Mouse (Mus musculus): ENCODE results near the gene Pde4b. TPM values are rescaled to one million over a fixed set of nuclear protein-coding genes. Genes with fewer than 3 reads are reported as not detected.

Gene Pde4b
- polyA plus RNA-seq, 1 experiment: 11.5 TPM

DNA sequence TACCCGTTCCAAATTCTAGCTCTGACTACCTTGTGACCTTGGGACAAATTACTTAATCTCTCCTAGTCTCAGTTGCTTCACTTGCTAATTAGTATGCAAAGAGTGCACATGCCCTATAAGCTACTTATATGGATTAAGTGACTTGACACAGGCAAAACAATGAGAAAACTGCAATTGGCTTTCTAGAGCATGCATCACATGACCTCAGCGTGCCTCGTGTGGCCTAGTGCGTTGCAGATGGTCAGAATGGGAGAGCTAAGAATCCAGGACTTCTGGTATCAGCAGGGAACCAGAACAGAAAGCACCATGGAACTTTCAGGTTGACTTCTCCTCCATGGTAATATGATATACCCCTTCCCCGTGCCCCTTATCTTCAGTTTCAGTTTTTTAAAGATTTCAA, 426.2 kb downstream of the Pde4b start:
- H3K4me3 ChIP-seq (ENCODE audit: insufficient read depth, low read depth, low read length): no peak overlapping the region
- TF ChIP-seq CTCF (conservative IDR thresholded peaks at IDR 0.05; ENCODE audit: insufficient read depth, insufficient read length, low read depth, low read length) (no peak), POLR2A (IDR thresholded peaks at IDR 0.05; ENCODE audit: low read depth, low read length) (no peak)
- H3K36me3 ChIP-seq (ENCODE audit: control insufficient read depth, insufficient read depth, low read length): no peaks in the 10 kb centered on the region
- WGBS: 81% methylated on average over 5 of the region's 5 CpGs
- no peak overlapping the region for H3K27ac ChIP-seq (ENCODE audit: insufficient read depth, low read depth, low read length)
- no peak for DNase-seq
- H3K27me3 ChIP-seq (replicated peaks; ENCODE audit: control insufficient read depth, insufficient read depth, low read length): no peaks in the 10 kb centered on the region
- peaks cover 11% of the 10 kb centered on the region for H3K4me1 ChIP-seq (ENCODE audit: control insufficient read depth, insufficient read depth, low read length)

DNA sequence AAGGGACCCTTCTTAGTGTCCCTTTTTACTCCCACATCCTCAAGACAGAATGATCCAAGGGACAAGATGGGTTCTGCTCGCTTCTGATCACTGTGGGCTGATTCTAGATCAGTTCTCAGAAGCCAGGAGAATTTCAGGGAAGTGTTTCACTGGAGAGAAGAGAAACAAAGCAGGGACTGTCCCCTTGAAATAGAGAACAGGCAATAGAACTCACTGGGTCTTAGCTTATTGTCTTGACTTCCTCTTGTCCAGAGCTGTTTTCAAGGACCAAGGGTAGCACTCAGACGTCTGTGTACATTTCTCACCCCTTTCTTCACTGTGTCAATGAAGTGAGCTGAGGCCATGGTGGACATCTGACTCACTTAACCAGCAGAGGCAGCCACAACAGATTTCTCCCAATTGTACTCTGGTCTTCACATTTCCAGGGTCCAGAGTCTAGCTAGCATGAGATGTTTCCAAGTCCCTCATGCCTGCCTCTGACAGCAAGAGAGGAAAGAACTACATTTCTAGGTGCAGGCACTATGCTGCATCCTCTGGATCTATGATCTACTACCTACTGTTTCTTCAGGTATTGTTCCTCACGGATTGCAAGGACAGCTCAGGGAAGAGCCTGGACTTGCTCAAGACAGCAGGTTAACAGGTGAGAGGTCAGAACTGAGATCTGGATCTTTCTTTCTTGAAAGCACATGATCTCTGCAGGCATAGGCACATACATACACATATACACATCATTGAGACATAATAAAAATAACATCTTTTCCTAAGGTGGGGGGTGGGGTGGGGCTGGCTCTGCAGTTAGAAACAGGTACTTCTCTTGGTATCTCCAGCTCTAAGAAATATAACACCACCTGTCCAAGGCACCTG, 427.9 kb downstream of the Pde4b start:
- H3K36me3 ChIP-seq (ENCODE audit: control insufficient read depth, insufficient read depth, low read length): no peaks in the 10 kb centered on the region
- peak; percentile 59 for DNase-seq
- no peaks in the 10 kb centered on the region for H3K27me3 ChIP-seq (replicated peaks; ENCODE audit: control insufficient read depth, insufficient read depth, low read length)
- H3K4me3 ChIP-seq (ENCODE audit: insufficient read depth, low read depth, low read length): no peak overlapping the region
- no peak overlapping the region for H3K27ac ChIP-seq (ENCODE audit: insufficient read depth, low read depth, low read length)
- peaks cover 11% of the 10 kb centered on the region for H3K4me1 ChIP-seq (ENCODE audit: control insufficient read depth, insufficient read depth, low read length)
- TF ChIP-seq CTCF (conservative IDR thresholded peaks at IDR 0.05; ENCODE audit: insufficient read depth, insufficient read length, low read depth, low read length): no peak
- TF ChIP-seq POLR2A (IDR thresholded peaks at IDR 0.05; ENCODE audit: low read depth, low read length): no peak
- 68% methylated on average over 3 of the region's 3 CpGs for WGBS

DNA sequence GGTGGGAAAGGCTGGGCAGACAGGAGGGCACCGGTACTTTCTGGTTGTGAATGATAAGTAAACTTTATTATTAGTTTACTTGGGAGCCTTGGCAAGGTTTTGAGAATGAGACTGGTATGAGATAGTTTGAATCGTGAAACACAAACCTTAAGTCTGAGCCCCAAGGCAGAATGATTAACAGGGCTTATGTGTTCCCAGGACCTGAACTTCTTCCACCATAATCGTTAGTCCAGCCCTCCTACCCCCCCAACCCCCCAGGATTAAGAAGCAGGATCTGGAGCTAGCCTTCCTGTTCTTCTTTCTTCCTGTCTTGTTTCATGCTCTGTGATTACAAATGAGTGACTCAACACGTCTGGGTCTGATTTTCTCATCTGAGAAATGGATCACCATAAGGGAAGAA, 429.1 kb downstream of the Pde4b start:
- TF ChIP-seq CTCF (conservative IDR thresholded peaks at IDR 0.05; ENCODE audit: insufficient read depth, insufficient read length, low read depth, low read length) (no peak), POLR2A (IDR thresholded peaks at IDR 0.05; ENCODE audit: low read depth, low read length) (no peak)
- no peak for DNase-seq
- WGBS: 46% methylated on average over 4 of the region's 4 CpGs
- Histone ChIP-seq H3K36me3 (ENCODE audit: control insufficient read depth, insufficient read depth, low read length) (no peaks in the 10 kb centered on the region), H3K27ac (ENCODE audit: insufficient read depth, low read depth, low read length) (no peak overlapping the region), H3K4me1 (ENCODE audit: control insufficient read depth, insufficient read depth, low read length) (peaks cover 11% of the 10 kb centered on the region), H3K4me3 (ENCODE audit: insufficient read depth, low read depth, low read length) (no peak overlapping the region), H3K27me3 (replicated peaks; ENCODE audit: control insufficient read depth, insufficient read depth, low read length) (no peaks in the 10 kb centered on the region)

DNA sequence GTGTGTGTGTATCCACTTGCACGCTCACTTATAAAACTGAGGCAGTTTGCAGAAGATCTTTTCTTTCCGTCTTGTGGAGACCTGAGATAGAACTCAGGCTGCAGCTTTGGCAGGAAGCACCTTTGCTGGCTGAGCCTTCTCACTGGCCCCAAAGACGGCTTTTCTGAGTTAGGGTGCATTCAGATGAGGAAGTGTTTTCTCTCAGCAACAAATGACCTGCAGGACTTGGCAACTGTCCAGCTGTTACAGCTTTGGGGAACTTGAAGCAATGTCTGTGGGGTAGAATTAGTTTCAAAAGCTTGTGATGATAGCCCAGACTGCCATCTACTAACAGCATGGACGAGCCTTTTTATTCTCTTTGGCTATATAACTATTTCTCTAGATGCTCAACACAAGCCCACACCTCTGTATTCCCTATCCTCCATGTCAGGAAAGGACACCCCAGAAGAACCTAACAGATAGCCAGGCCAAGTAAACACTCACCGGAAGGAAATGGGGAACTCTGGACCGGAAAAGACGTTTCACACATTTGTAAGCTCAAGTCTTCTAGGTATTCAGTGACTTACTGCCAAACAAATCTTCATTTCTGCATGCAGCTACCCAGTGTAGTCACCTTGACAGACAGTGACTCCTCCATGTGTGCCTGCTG, 429.8 kb downstream of the Pde4b start:
- Histone ChIP-seq H3K4me1 (ENCODE audit: control insufficient read depth, insufficient read depth, low read length) (peaks cover 8% of the 10 kb centered on the region), H3K27ac (ENCODE audit: insufficient read depth, low read depth, low read length) (no peak overlapping the region), H3K36me3 (ENCODE audit: control insufficient read depth, insufficient read depth, low read length) (no peaks in the 10 kb centered on the region), H3K4me3 (ENCODE audit: insufficient read depth, low read depth, low read length) (no peak overlapping the region), H3K27me3 (replicated peaks; ENCODE audit: control insufficient read depth, insufficient read depth, low read length) (no peaks in the 10 kb centered on the region)
- DNase-seq: peak; percentile 60
- WGBS: 60% methylated on average over 7 of the region's 7 CpGs
- TF ChIP-seq POLR2A (IDR thresholded peaks at IDR 0.05; ENCODE audit: low read depth, low read length): no peak
- TF ChIP-seq CTCF (conservative IDR thresholded peaks at IDR 0.05; ENCODE audit: insufficient read depth, insufficient read length, low read depth, low read length): no peak

DNA sequence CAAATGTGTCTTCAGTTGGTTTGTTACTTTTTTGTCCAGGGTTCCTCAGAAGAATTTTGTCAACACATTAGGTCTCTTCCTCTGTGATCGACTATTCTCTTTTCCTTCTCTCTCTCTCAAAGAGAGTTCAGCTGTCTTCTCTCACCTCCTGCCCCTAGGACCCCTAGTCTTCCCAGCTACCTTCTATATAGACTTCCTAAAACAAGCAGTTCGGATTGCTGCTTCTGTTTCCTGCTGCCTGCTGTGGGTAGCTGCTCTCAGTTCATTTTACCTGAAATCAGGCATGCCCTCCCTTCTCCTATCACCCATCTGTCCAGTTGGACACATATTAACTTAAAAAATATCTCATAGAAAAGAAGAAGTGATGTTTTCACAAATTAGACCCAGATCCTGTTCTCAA, 430.3 kb downstream of the Pde4b start:
- TF ChIP-seq POLR2A (IDR thresholded peaks at IDR 0.05; ENCODE audit: low read depth, low read length) (no peak), CTCF (conservative IDR thresholded peaks at IDR 0.05; ENCODE audit: insufficient read depth, insufficient read length, low read depth, low read length) (no peak)
- Histone ChIP-seq H3K27ac (ENCODE audit: insufficient read depth, low read depth, low read length) (no peak overlapping the region), H3K36me3 (ENCODE audit: control insufficient read depth, insufficient read depth, low read length) (no peaks in the 10 kb centered on the region), H3K4me3 (ENCODE audit: insufficient read depth, low read depth, low read length) (no peak overlapping the region), H3K4me1 (ENCODE audit: control insufficient read depth, insufficient read depth, low read length) (peaks cover 5% of the 10 kb centered on the region), H3K27me3 (replicated peaks; ENCODE audit: control insufficient read depth, insufficient read depth, low read length) (no peaks in the 10 kb centered on the region)
- DNase-seq: no peak
- 66% methylated on average over 2 of the region's 2 CpGs for WGBS

DNA sequence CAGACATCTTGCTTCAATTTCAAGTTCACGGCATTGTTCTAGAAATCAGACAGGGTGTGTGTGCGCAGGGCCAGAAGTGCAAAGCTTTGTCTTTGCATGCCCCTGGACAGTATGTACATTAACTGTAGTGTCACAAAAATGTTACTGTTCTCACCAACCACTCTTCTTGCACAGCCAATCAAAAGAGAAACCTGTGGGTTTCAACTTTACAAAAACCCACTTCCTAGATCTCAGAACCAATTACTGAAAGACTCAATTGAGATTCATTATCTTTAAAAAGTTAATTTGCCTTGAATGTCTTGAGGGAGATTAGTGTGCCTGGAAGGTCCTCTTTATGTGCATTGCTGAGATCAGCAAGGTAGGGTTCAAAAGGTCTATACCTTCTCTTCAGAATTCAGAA, 431.0 kb downstream of the Pde4b start:
- Histone ChIP-seq H3K4me1 (ENCODE audit: control insufficient read depth, insufficient read depth, low read length) (peaks cover 3% of the 10 kb centered on the region; the same call in 1 of the 2 replicates), H3K36me3 (ENCODE audit: control insufficient read depth, insufficient read depth, low read length) (no peaks in the 10 kb centered on the region), H3K4me3 (ENCODE audit: insufficient read depth, low read depth, low read length) (no peak overlapping the region), H3K27ac (ENCODE audit: insufficient read depth, low read depth, low read length) (no peak overlapping the region), H3K27me3 (replicated peaks; ENCODE audit: control insufficient read depth, insufficient read depth, low read length) (no peaks in the 10 kb centered on the region)
- TF ChIP-seq POLR2A (IDR thresholded peaks at IDR 0.05; ENCODE audit: low read depth, low read length): no peak
- TF ChIP-seq CTCF (conservative IDR thresholded peaks at IDR 0.05; ENCODE audit: insufficient read depth, insufficient read length, low read depth, low read length): no peak
- 100% methylated on average over 2 of the region's 2 CpGs for WGBS
- no peak for DNase-seq

DNA sequence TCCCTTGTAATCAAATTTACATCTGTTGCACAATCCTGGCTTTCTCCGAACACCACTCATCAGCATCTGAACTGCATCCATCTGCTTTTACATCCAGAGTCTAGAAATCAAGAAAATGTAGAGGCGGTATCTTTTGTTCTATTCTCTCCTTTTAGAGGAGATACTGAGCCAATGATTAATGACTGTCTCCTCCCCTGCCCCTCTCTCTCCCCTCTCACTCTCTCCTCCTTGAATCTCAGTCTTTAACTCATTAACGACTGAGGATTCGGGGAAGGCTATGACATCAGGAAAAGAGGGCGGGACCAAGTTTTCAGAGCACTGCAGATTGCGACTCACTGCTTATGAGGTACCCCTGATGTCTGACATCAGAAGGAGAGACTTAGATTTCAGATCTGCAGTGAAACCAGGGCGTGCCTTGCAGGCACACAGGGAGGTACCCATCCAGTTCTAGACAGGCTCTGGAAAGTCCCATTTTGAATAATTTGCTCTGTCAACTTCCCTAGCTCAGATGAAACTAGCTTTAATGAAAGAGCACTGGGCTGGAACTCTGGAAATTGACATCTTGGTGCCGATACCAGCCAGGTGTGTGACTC, 433.4 kb downstream of the Pde4b start:
- H3K27me3 ChIP-seq (replicated peaks; ENCODE audit: control insufficient read depth, insufficient read depth, low read length): no peaks in the 10 kb centered on the region
- no peak overlapping the region for H3K4me3 ChIP-seq (ENCODE audit: insufficient read depth, low read depth, low read length)
- WGBS: 53% methylated on average over 8 of the region's 8 CpGs
- no peak for DNase-seq
- H3K4me1 ChIP-seq (ENCODE audit: control insufficient read depth, insufficient read depth, low read length): 0 out of 2 replicates have a peak, but pooled peaks cover 3% of the 10 kb centered on the region
- no peak for TF ChIP-seq CTCF (conservative IDR thresholded peaks at IDR 0.05; ENCODE audit: insufficient read depth, insufficient read length, low read depth, low read length)
- no peak for TF ChIP-seq POLR2A (IDR thresholded peaks at IDR 0.05; ENCODE audit: low read depth, low read length)
- H3K36me3 ChIP-seq (ENCODE audit: control insufficient read depth, insufficient read depth, low read length): no peaks in the 10 kb centered on the region
- no peak overlapping the region for H3K27ac ChIP-seq (ENCODE audit: insufficient read depth, low read depth, low read length)

Measured in kidney, adult 2 months (tissue).